Mouse (Mus musculus) colon, adult 2 months (tissue): ENCODE data around the gene G2e3. TPM values are rescaled to one million over a fixed set of nuclear protein-coding genes. Genes with fewer than 3 reads are reported as not detected.

ENCODE experiments used
- polyA plus RNA-seq: library from polyadenylated mRNA; depleted of rRNA; stranded (reverse); fragments of >200 nt; gene quantifications from 2 replicates; pipeline ENCODE4 v1.2.3, GENCODE M21; 2012; rRNA removed

G2e3 gene
- 0.54 and 0.88 TPM in 2 replicates for polyA plus RNA-seq

GRCm38 (mm10) chr12:51347988-51348697, at the start of gene G2e3:
Gene G2e3 (plus strand): TSS chr12:51348061.

GRCm38 (mm10) chr12:51377003-51377887, 29.4 kb downstream of the G2e3 start, which contains the start of gene Scfd1:
Gene Scfd1 (plus strand): TSS chr12:51377510.

Other genes with a start within 250 kb of the G2e3 start
- 3.4 and 4.4 TPM in 2 replicates for gene Scfd1, start 29.4 kb downstream of the G2e3 start, polyA plus RNA-seq
- 0.79 and 1.1 TPM in 2 replicates for gene Coch, start 245.3 kb downstream of the G2e3 start, polyA plus RNA-seq